ENCODE assay signal across 8 mouse cellular contexts in the genomic region with DNA sequence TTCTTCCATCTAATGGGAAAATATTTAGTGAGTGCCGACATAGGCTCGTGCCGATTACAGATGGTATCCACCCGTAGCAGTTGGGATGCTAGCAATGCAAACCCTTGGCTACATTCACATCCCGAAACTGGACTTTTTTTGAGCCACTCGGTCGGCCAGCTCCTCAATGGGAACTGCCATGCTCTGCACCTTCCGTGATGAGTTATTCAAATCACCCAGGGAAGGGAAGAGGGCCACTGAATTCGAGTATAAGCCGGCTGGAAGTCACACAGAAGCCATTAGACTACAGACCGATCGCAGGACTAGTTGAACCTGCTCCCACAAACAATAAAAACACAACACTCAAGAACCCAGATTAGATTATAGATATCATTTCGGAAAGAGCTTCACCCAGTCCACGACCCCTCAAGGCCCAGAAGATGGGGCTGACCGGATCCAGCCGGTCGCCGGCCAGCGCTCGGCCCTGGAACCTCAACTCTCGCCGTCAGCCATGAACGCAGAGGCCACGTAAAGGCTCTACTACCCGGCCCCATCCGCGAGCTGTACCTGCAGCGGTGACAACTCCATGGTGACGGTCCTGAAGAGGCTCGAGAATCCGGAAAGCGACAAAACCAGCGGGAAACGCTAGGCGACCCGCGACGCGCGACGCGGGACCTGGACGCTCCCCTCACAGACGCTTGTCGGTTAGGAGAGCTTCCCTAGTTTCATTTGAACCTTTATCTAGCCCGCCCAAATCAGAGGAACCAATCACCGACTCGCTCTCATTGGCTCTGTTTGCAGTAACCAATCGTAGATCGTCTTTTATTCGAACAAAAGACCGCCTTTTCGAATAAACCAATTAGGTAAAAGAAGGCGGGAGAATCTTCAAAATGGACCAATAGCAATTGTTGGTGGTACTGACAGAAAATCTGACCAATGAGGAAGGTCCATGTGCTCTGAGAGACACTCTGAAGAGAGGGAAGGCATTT. TPM values are rescaled to one million over a fixed set of nuclear protein-coding genes. Genes with fewer than 3 reads are reported as not detected.
DNase-seq lines count a peak whose midpoint lies in the region; ATAC-seq lines count a peak whose summit lies in the region.

A gene (minus strand): TSS at position 690 of the 968 bp plus-strand sequence.

- peak within 1 kb of the TSS; percentile 25 for H3K27ac ChIP-seq in hindbrain, embryonic 15.5 days (replicated peaks)

- peak; percentile 98 for DNase-seq in WW6 (ENCODE audit: low read depth, low spot score)
- peak; percentile 86 to 99 for DNase-seq in cerebellum, postnatal 36 days
- peak; percentile 98 to 99 for DNase-seq in frontal cortex, postnatal 36 days (ENCODE audit: low spot score in 2 of 2)
- peak; percentile 98 for DNase-seq in left cerebral cortex, adult 11 months (ENCODE audit: low spot score)
- DNase-seq in lung, postnatal 4 days, result peak; percentile 76 to 96
- DNase-seq in retina, postnatal 7 days (ENCODE audit: low read depth, low spot score), result peak; percentile 97
- DNase-seq in urinary bladder, postnatal 14 days (ENCODE audit: low spot score), result peak; percentile 84

- peak; percentile 97 for ATAC-seq in hindbrain, embryonic 15.5 days (ENCODE audit: low FRiP score, low read depth)

- H3K4me3 ChIP-seq in hindbrain, embryonic 15.5 days, result peak within 1 kb of the TSS; percentile 54

- no peaks in the 10 kb centered on the region for H3K9me3 ChIP-seq in hindbrain, embryonic 15.5 days

- no peaks in the 10 kb centered on the region for H3K36me3 ChIP-seq in hindbrain, embryonic 15.5 days

- WGBS in hindbrain, embryonic 15.5 days, result under 1% methylated on average over 54 of the region's 54 CpGs

- H3K9ac ChIP-seq in hindbrain, embryonic 15.5 days, result peak within 1 kb of the TSS; percentile 14; the same call in 1 of the 2 replicates

- H3K27me3 ChIP-seq in hindbrain, embryonic 15.5 days, result no peaks in the 10 kb centered on the region

- peak within 1 kb of the TSS; percentile 62 for H3K4me2 ChIP-seq in hindbrain, embryonic 15.5 days

- peaks cover 15% of the 10 kb centered on the region for H3K4me1 ChIP-seq in hindbrain, embryonic 15.5 days (replicated peaks)

RNA-seq across cellular contexts. Expression of the gene that starts here (rescaled TPM):
- 43.7 and 56.9 TPM in 2 replicates for polyA plus RNA-seq in hindbrain, embryonic 15.5 days (2015; fragmentation: Nextera tagmentation; extraction: Ambion mirVana)

Comparison
In these comparisons a context has a peak if more than half of its experiments do, and no peak if none do; other contexts are left out.
1. Peak in every context shown above with its lines: DNase-seq, ATAC-seq, H3K4me3 ChIP-seq and H3K27ac ChIP-seq.